Mouse (Mus musculus) kidney, postnatal 4 days (tissue): ENCODE data around the gene Aoc1.

Source experiments
- DNase-seq, 2 experiments: peaks; one replicate each; pipeline ENCODE4 v3.0.0; 2021; ENCODE audit warnings: mixed read lengths in 2 of 2

Gene Aoc1

GRCm38 (mm10) chr6:48872596-48872995 lies at the start of gene Aoc1:
TSS of gene Aoc1 (plus strand) at chr6:48872896.
- no peak for DNase-seq

- DNase-seq = peak in 1 of 2 experiments; percentile 48
These were observed 47.7 kb upstream of the Aoc1 start for GRCm38 (mm10) chr6:48825016-48825415.

DNA sequence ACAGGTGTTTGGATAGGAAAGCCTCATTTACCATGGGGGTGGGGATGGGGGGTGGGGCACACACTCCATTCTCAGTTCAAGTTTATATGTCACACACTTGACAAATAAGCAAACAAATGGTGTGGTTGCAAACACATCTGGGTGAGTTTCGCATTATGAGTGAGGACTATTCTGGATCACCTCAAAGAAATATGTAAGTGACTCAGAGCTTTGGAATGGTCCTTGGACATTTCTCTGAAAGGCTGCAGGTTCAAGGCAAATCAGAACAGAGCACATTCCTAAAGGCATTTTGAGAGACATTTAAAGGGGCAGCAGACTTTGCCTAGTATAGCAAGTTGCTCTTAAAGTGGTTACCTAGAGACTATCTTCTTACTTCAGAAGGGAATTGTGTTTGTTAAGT lies 43.7 kb upstream of the Aoc1 start:
- no peak for DNase-seq

- DNase-seq = no peak
These were observed 43.0 kb upstream of the Aoc1 start for GRCm38 (mm10) chr6:48829651-48830050.

DNA sequence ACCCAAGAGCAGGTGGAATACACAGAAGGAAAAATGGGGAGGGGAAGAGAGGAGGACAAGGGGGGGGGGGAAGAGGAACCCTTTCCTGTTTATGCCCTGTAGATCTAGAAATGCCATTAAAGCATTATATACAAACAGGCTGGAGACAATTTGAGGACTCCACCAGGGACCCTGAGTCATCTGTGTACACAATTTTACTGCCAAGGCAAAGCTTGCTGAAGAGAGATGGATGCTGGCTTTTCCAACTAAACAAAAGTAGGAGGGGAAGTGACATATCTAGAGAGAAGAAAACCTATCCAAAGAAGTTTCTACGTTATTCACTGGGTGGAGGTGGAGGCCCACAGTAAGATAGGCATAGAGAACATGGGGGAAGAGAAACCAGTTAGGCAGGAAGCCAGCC lies 42.5 kb upstream of the Aoc1 start:
- no peak for DNase-seq

GRCm38 (mm10) chr6:48831141-48831540 lies 41.6 kb upstream of the Aoc1 start:
- no peak for DNase-seq

DNA sequence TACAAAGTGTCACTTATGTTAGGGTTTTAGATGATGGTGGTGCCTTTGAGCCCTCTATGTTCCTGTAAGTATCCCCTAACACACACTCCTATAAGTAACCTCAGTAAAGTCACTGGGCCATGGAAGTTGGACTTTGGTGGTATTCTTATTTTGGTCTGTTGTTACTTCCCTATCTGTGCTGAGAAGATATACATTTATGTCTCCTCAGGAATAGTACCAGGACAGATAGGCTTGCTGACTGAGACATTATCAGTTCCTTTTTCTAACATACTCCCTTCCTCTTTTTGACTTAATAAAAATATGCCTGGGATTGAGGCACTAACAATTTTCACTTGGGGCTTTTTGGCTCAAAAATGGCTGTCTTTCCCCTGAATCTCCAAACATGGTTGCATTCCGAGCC lies 40.3 kb upstream of the Aoc1 start:
- no peak for DNase-seq

- no peak for DNase-seq
These were observed 39.2 kb upstream of the Aoc1 start for GRCm38 (mm10) chr6:48833515-48833914.

GRCm38 (mm10) chr6:48835241-48835640 lies 37.5 kb upstream of the Aoc1 start:
- no peak for DNase-seq

GRCm38 (mm10) chr6:48836146-48836545 lies 36.5 kb upstream of the Aoc1 start:
- DNase-seq = peak in 1 of 2 experiments; percentile 1

DNA sequence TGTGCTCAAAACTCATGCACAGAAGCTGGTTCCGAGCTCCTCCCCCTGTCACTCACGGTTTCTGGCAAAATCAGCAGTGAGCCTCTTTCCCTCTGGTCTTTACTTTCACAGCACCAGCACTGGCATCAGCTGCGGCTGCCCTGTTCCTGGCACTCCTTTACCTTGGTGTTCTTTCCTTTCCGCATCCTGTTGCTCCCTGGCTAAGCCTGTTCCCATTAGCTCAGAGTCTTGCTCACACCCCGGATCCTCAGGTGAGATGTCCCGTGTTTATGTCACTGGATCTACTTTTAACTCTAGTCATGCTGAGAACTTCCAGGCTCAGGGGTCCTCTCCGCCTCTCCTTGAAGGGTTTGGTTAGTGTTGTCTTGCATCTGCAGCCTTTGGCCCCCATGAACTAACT lies 35.2 kb upstream of the Aoc1 start:
- DNase-seq = no peak

DNA sequence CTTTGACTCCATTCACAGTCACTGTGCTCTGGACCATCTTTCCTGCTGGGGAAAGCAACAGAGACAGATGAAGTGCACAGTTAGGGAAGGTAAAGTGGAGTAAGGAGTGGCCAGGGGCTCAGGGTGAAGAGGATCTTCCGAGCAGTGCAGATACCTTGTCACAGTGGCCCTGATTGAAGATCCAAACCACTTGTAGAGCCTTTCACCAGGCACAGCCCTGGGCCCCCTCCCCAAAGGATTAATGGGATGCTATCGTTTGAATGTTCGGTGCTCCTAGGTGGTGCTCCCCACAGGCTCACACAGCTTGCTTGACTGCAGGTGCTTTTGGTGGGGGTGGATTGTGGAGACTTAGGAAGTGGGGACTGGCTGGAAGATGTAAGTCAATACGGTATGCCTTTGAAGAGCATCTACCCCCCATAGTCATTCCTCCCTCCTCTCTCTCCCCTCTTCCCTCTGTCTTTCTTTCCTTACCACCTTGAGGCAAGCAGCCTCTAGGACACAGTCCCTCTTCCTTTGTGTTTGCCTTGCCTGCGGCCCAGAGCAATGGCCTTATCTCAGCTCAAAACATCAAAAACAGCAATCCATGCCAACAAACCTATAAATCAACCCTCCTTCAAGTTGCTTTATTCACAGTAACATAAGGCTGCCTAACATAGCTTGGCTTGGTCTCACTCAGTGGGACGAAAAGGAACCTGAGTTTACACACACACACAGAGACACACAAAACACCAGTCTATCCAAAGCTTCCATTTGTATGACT lies 34.2 kb upstream of the Aoc1 start:
- DNase-seq = no peak

DNA sequence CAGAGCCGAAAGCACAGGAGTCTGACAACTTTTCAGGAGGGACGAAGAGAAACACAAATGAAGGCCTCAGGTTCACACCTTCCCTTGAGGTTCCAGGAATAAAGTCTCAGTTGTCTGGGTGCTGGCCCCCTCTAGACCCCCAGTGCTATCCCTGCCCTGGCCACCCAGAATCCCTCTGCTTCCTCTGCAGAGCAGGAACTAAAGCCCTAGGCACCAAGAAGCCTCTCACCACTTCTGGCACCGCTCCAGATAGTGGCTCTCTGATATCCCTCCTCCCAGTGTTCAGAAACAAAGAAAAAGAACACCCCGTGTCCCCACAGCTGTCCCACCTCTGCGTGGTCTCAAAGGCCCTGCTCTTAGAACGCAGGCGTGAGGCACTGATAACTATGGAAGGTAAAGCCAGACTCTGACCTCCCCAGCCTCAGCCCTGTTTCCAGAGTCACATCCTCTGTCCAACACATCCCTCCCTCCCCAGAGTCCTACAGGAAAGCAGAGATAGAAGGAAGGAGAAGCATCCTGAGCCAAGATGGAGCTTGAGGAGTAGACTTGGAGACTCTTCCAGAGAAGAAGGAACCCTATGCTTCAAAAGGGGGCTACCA lies 32.2 kb upstream of the Aoc1 start, which contains the start of gene Tmem176a:
Gene Tmem176a (plus strand): TSS at position 549 of the 599 bp plus-strand sequence.
- peak; percentile 73 to 82 for DNase-seq

DNA sequence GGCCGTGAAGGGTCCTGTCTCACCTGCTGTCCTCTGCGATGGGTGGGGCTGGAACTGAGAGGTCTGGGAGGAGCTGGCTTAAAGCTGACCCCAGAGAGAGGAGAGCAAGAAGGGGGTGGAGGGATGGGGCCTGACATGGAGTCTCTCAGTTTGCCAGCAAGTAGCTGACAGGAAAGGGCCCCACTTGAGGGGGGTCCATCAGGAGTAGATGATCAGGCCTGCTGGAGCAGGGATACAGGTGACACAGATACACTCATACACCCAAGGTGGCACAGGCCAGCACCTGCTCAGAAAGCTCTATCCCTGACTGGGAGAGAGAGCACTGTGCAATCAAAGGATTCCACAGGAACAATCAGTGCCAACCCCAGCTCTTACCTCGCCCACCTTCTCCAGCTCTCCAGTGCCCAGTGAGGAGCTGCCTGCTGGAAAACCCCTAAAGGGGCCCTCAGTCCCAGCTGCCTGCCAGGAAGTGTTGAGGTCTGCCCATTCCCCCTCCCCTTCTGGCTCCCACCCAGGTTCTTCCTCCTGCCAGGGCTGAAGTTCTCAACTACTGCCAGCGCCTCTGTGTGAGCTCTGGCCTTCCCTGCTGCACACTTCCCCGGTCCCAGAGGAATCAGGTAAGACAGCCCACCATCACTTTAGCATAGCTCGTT lies 31.6 kb upstream of the Aoc1 start, which contains the start of gene Tmem176b:
Gene Tmem176b (minus strand): TSS at position 524 of the 653 bp plus-strand sequence.
- peak; percentile 97 to 98 for DNase-seq

- DNase-seq = peak; percentile 76 to 84
These were observed 30.4 kb upstream of the Aoc1 start for GRCm38 (mm10) chr6:48842111-48842842.

DNA sequence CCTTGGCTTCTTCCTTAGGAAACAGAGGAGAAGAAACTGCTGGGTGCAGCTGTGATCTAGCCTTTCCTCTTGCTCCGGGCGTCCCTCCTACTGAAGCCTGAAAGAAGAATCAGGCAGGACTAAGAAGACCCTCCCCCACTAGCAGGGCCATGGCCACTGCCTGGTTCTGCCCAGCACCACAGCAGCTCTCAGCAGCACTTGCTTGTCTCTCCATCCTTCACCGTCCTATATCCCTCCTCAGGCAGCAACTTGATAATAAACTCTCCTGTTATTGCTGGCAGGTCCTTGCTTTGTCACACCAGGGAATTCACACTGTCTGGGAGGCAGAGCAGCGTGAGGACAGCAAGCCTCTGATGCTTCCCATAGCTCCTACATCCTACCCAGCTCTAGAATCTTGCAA lies 27.6 kb upstream of the Aoc1 start:
- DNase-seq = no peak

DNA sequence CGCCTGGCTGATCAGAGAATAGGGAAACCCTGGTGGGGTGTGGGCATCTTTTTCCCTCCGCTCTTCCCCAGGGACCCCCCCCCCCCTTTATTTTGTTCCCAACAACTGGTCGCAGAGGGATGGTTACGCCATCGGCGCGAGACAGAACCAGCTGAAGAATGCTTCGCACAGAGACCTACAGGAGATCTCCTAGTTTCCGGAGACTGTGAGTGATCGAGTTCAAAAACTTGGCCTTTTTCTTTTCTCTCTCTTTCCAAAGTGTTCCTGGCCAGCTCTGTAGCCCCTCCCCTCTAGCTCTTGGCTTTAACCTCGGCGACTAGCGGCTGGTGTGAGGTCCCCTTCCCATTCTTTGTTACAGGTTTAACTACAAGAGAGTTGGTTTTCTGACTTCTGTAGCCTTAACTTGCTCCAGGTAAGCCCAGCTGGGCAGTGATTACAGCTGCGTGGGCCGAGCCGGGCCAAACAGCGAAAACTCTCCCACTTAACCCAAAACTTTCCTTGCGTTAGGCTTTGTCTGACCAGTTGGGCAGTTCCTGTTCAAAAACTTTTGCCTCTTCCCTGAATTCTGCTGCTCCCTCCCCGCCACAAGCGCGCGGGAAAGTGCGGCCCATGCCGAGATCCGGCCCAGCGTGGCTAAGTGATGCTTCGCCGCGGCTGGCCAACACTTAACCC lies 20.7 kb upstream of the Aoc1 start:
- DNase-seq = peak; percentile 72 to 81

GRCm38 (mm10) chr6:48854155-48854554 lies 18.5 kb upstream of the Aoc1 start:
- no peak for DNase-seq

DNA sequence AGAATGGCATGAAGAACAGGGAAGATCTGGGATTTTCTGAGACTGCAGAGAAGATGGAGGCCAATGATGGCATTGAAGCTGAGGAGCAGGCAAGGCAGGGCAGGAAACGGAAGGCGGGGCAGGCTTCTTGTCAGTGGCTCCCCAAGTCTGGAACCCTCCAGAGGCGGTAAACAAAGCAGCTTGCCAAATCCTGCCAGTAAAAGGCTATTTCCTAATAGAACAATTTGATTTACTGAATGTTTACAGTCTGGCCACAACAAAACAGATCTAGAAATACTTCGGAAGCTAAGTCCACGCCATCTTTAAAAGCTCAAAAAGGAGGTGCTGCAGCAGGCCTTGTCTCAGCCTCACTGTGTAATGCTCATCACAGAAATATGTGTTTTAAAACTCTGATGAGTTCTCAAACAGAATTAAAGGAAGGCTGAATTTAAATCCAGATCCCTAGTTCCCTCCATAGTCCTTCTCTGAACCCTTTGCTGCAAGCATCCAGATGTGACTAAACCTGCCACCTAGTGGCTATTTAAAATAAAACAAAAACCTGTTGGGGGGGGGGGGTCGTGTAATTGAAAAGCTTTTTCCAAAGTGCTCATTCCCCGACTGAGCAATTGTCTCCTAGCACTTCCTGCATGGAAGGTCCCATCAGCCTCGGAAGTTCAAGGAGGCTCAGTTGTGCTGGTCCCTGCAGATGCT lies 14.9 kb upstream of the Aoc1 start:
- DNase-seq = peak in 1 of 2 experiments; percentile 49

DNA sequence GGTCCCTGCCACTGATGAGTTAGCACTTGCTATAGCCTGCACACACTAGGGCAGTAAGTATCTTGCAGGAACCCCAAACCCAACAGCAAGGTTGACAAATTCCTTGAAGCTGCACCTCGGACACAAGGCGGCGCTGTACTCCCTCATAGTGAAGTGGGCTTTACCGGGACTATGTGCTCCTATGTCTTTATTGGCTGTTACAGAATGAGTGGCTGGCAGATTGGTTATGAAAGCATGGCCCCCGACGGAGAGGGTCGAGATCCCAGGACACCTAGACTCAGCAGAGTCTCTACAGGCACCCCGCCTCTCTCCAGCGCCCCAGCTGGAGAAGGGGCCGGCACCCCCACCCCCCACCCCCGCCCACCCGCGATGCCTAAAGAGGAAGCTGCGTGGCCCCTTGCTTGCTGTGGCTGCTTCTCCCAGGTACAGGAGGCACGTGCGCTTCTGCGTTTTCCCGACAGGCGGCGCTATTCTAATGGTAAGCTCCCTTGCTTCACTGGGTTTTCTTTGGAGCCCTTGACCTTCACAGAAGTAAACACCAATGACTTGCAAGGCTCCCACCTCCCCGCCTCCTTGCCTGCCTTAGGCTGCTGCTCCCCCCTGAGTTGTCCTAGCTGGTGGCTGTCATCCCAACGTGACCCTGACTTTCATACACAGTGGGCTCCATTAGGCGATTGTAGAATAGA lies 12.4 kb upstream of the Aoc1 start:
- peak; percentile 88 to 93 for DNase-seq

DNA sequence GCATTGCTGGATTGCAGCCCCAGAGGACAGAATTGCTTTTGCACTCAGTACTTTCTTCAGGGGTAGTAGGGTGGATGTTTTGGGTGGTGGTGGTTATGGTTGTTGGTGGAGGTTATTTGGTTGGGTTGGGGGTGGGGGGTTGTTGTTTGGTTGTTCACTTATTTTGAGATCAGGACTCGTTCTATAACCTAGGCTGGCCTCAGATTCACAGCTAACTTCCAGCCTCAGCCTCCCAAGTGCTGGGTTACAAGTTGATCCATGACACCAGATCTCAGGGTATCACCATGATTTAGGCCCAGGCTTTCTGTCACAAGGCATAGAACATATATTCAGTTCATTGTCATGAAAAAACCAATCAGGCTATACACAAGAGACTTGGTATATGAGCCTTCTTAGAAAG lies 11.8 kb upstream of the Aoc1 start:
- DNase-seq = no peak
